Mouse (Mus musculus) right cerebral cortex, postnatal 4 days (tissue): ENCODE results near the gene Serpini1.
"Not testable (repeated sequence)": the region's sequence is repeated elsewhere in the genome, so short reads cannot be mapped to it uniquely, and the experiment has no call there.

ENCODE experiments used
- DNase-seq: peaks from one replicate; pipeline ENCODE4 v3.0.0-alpha.2; 2022

The Serpini1 gene

GRCm38 (mm10) chr3:75639546-75639945, 82.2 kb downstream of the Serpini1 start:
- DNase-seq = no peak

- DNase-seq = no peak
These were observed 90.2 kb downstream of the Serpini1 start for GRCm38 (mm10) chr3:75647542-75647941.

- no peak for DNase-seq
These were observed 90.9 kb downstream of the Serpini1 start for GRCm38 (mm10) chr3:75648226-75648625.

- DNase-seq = not testable (repeated sequence)
These were observed 93.2 kb downstream of the Serpini1 start for GRCm38 (mm10) chr3:75650416-75651154.

GRCm38 (mm10) chr3:75651603-75652115, 94.3 kb downstream of the Serpini1 start:
- no peak for DNase-seq

GRCm38 (mm10) chr3:75653901-75654300, 96.6 kb downstream of the Serpini1 start:
- DNase-seq = not testable (repeated sequence)

GRCm38 (mm10) chr3:75655578-75656344, 98.4 kb downstream of the Serpini1 start:
- DNase-seq = no peak

GRCm38 (mm10) chr3:75666962-75667361, 109.6 kb downstream of the Serpini1 start:
- no peak for DNase-seq

- no peak for DNase-seq
These were observed 113.1 kb downstream of the Serpini1 start for GRCm38 (mm10) chr3:75670425-75670824.

- DNase-seq = no peak
These were observed 125.5 kb downstream of the Serpini1 start for GRCm38 (mm10) chr3:75682881-75683280.

GRCm38 (mm10) chr3:75686775-75687174, 129.4 kb downstream of the Serpini1 start:
- no peak for DNase-seq

- DNase-seq = no peak
These were observed 130.0 kb downstream of the Serpini1 start for GRCm38 (mm10) chr3:75687187-75687825.

- DNase-seq = no peak
These were observed 133.0 kb downstream of the Serpini1 start for GRCm38 (mm10) chr3:75690321-75690720.

GRCm38 (mm10) chr3:75692088-75692487, 134.7 kb downstream of the Serpini1 start:
- no peak for DNase-seq
